Mouse (Mus musculus): ENCODE results near the gene Psg27.
"Not testable (repeated sequence)": the region's sequence is repeated elsewhere in the genome, so short reads cannot be mapped to it uniquely, and the experiment has no call there.

The Psg27 gene

DNA sequence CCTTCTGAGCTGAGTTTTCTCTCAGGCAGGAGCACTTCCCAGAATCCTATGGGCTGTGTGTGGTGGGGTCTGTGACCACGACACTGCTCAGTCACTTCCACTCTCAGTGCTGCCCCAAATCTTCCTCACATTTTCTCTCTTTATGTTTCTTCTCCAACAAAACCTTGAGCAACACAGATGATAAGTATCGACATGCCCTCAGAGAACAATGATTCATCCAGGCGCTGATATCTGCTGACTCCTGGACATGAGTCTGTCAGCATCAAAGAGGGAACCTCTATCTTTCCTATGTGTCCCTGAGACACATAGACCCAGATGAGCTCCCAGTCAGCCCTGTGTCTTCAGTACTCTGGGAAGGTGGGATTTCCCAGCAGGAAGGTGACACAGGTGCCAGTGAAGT lies at the start of gene Psg27:
Gene Psg27, minus strand, starts transcription at position 101 of the 400 bp plus-strand sequence.
- no peak for DNase-seq (ENCODE audit: low read depth)

DNA sequence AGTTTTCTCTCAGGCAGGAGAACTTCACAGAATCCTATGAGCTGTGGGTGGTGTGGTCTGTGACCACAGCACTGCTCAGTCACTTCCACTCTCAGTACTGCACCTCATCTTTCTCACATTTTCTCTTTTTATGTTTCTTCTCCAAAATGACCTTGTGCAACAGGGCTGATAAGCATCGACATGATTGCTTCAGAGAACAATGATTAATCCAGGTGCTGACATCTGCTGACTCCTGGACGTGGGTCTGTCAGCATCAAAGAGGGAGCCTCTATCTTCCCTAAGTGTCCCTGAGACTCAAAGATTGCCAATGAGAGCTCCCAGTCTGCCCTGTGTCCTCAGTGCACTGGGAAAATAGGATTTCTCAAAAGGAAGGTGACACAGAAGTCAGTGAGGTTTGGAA lies 49.3 kb upstream of the Psg27 start, which contains the start of gene Psg23:
Gene Psg23, minus strand, starts transcription at position 101 of the 400 bp plus-strand sequence.
- not testable (repeated sequence) for DNase-seq (ENCODE audit: low read depth)

DNA sequence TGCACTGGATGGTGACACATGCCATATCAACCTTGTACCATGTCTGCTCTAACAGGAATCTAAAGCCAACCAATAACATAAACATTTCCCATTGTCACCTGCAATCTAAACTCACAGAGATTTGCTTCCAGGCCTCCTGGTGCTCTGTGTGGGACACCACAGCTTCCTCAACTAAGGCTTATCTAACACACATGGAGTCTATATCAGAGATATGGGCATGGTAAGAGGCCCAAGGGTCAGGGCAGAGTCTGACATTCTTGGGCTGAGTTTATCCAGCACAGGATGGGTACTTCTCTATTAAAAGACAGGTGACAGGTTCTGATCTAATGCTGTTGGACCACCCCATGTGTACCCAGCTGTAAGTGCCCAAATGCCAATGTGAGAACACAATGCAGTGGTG lies 7.3 kb downstream of the Psg27 start:
- DNase-seq (ENCODE audit: low read depth) = no peak

DNA sequence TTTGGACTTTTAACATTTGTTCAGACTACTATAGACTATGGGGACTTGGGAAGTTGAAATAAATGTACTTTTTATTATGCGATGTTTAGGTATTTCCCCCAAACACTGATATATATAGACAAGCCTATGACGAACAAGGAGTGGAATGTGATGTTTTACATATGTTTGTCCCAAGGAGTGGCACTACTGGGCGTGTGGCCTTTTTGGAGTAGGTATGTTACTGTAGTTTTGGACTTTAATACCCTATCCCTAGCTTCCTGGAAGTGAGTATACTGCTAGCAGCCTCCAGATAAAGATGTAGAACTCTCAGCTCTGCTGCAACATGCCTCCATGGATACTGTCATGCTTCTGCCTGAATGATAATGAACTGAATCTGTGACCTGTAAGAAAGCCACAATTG lies 11.4 kb downstream of the Psg27 start:
- DNase-seq (ENCODE audit: low read depth) = not testable (repeated sequence)

DNA sequence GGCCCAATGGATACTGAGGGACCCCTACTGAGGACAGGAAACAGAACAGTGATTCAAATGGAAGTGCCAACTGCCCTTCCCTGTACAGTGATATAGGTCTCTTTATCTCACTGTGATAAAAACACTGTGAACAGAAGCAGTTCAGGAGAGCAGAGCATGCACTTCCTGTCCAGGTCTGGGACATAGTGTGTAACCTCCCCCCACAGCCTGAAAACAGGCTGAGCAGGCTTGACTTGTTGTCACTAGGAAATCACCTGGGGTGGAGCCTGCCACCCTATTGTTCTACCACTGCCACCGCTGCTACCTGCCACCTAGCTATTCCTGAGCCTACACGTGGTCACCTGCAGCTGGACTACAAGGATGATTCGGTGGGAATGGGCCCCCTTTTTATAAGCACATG lies 33.7 kb downstream of the Psg27 start:
- DNase-seq (ENCODE audit: low read depth) = no peak

DNA sequence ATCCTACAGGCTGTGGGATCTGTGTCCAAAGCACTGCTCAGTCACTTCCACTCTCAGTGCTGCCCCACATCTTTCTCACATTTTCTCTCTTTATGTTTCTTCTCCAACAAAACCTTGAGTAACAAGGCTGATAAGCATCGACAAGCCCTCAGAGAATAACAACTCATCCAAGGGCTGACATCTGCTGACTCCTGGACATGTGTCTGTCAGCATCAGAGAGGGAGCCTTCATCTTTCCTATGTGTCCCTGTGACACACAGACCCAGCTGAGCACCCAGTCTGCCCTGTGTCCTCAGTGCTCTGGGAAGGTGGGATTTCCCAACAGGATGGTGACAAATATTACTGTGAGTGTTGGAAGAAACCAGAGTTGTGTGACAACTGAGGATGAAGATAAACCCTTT lies 34.9 kb downstream of the Psg27 start, which contains the start of gene Psg25:
Gene Psg25, minus strand, starts transcription at position 101 of the 400 bp plus-strand sequence.
- DNase-seq (ENCODE audit: low read depth) = no peak

DNA sequence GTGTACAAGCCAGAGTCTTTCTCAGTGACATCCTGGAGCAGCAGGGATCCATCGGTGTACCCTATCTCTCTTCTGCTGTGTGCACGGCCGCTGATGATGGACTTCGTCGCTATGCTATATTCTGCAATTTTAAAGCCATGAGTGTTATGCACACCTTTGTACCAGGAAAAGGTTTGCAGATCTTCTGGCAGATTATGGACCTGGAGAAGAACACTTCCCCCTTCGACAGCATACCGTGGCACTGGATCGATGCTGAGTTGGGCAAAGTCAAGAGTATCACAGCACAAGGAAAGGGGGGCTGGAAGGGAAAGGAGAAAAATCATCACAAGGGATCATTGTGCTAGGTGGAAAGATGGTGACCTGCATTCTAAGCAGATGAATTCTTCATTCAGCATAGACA lies 42.4 kb downstream of the Psg27 start:
- no peak for DNase-seq (ENCODE audit: low read depth)

DNA sequence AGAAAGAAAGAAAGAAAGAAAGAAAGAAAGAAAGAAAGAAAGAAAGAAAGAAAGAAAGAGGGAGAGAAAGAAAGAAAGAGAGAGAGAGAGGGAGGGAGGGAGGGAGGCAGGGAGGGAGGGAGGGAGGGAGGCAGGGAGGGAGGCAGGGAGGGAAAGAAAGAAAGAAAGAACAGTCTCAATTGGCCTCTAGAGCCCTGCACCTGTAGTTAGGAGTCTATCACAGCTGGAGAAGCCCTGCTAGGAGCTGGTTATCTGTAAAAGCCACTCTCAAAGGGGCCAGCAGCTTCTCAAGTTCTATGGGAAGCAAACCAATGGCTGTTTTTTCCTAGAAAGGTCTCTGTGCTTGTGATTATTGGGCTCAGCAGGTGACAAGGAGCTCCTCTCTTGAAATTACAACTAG lies 54.3 kb downstream of the Psg27 start:
- DNase-seq (ENCODE audit: low read depth) = not testable (repeated sequence)

DNA sequence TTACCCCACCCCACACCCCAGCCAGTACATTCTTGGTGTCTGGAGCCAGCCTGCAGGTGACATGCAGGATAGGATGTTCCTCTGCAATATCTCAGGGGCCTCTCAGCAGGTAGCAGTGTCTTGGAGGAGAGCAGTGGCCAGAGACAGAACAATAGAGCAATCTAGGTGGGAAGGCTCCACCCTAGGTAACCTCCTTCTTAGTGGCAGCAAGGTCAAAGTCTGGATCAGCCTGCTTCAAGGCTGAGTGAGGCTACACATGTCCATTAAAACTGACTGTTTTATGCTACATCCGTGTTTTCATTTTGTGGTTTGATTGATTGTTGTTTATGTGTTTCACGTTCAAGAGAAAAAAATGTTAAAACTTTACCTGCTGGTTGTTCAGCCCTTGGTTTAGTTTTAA lies 54.7 kb downstream of the Psg27 start:
- not testable (repeated sequence) for DNase-seq (ENCODE audit: low read depth)

DNA sequence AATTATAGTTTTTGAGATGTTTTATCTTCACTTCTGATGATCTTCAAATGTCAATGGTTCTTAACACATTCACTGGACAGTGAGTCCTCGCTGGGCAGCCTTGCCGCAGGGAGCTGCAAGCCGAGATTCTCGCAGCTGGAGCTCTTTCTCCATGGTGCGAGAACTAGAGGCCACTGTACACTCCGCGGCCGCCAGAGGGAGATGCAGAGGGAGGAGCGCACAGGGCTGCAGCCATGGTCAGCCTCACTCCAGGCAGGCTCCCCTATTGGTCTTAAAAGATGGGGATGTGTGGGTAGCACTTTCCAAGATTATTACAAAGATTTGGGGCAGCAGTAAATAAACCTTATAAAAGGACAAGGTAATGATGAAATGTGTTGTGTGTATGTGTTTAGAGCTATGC lies 55.6 kb downstream of the Psg27 start:
- DNase-seq (ENCODE audit: low read depth) = no peak

Data from naive thymus-derived CD4-positive, alpha-beta T cell, adult 2 months (primary cell).